Mouse (Mus musculus) heart, embryonic 11.5 days (tissue): ENCODE data around the gene Epb41l4b. TPM values are rescaled to one million over a fixed set of nuclear protein-coding genes. Genes with fewer than 3 reads are reported as not detected.

Experiments used
- ATAC-seq: fragments of 200-750 bp; cut with Nextera tagmentation; replicated peaks from 2 replicates; pipeline ENCODE4 v1.8.0; 2017; ENCODE audit warnings: moderate library complexity; ENCODE audit not compliant: insufficient number of reproducible peaks, low FRiP score, low TSS enrichment
- H3K27ac ChIP-seq: fragments of 300-500 bp; sonication (generic); 2 replicates; pipeline ENCODE4 v1.5.1; 2014; ENCODE audit warnings: mild to moderate bottlenecking, low read depth, low read length
- H3K27me3 ChIP-seq: fragments of 300-500 bp; sonication (generic); 2 replicates; pipeline ENCODE4 v1.6.1; 2014; ENCODE audit warnings: mild to moderate bottlenecking, low read length, mixed read lengths; ENCODE audit not compliant: control insufficient read depth, insufficient read depth
- H3K36me3 ChIP-seq: fragments of 300-500 bp; sonication (generic); 2 replicates; pipeline ENCODE4 v1.6.1; 2014; ENCODE audit warnings: mild to moderate bottlenecking, low read length, moderate library complexity, mixed read lengths; ENCODE audit not compliant: control insufficient read depth, insufficient read depth
- H3K4me1 ChIP-seq: fragments of 300-500 bp; sonication (generic); 2 replicates; pipeline ENCODE4 v1.6.1; 2014; ENCODE audit warnings: low read length; ENCODE audit not compliant: control insufficient read depth, insufficient read depth
- H3K4me2 ChIP-seq: fragments of 300-500 bp; sonication (generic); 2 replicates; pipeline ENCODE4 v1.6.1; 2014; ENCODE audit warnings: mild to moderate bottlenecking, moderate library complexity
- H3K4me3 ChIP-seq: fragments of 300-500 bp; sonication (generic); 2 replicates; pipeline ENCODE4 v1.5.1; 2014; ENCODE audit warnings: low read depth, low read length
- H3K9ac ChIP-seq: fragments of 300-500 bp; sonication (generic); 2 replicates; pipeline ENCODE4 v1.6.1; 2014; ENCODE audit warnings: mild to moderate bottlenecking, low read depth, low read length, moderate library complexity
- H3K9me3 ChIP-seq: fragments of 300-500 bp; sonication (generic); replicated peaks from 2 replicates; pipeline ENCODE4 v1.6.1; 2016; ENCODE audit warnings: low read length; ENCODE audit not compliant: control insufficient read depth
- WGBS: fragments of 180-500 bp; shearing (Covaris S2); extraction: QIAGEN DNeasy Blood & Tissue Kit; methylation state at CpG from one replicate; pipeline ENCODE4 v1.1.7; 2014; ENCODE audit not compliant: insufficient replicate concordance; 5-methylcytosine and 5-hydroxymethylcytosine counted together
- polyA plus RNA-seq: library from polyadenylated mRNA; unstranded; fragments of >200 nt; fragmentation: Nextera tagmentation; extraction: Ambion mirVana; gene quantifications from 2 replicates; pipeline ENCODE4 v1.2.1, GENCODE M21; 2014

Gene Epb41l4b
- polyA plus RNA-seq, 1 experiment from 2014 or later = 0.67 TPM

GRCm38 (mm10) chr4:57097411-57097810 is 45.8 kb downstream of the Epb41l4b start:
- WGBS = 95% methylated on average over 4 of the region's 4 CpGs
- Histone ChIP-seq H3K4me1 (no peaks in the 10 kb centered on the region), H3K9me3 (no peaks in the 10 kb centered on the region), H3K9ac (no peak overlapping the region), H3K4me2 (no peak overlapping the region), H3K27ac (no peak overlapping the region), H3K27me3 (no peaks in the 10 kb centered on the region; the same call in 1 of the 2 replicates), H3K36me3 (no peaks in the 10 kb centered on the region), H3K4me3 (no peak overlapping the region)
- no peak for ATAC-seq

- no peak overlapping the region for H3K27ac ChIP-seq
- no peaks in the 10 kb centered on the region for H3K4me1 ChIP-seq
- no peaks in the 10 kb centered on the region for H3K9me3 ChIP-seq
- H3K9ac ChIP-seq = no peak overlapping the region
- H3K4me3 ChIP-seq = no peak overlapping the region
- H3K36me3 ChIP-seq = no peaks in the 10 kb centered on the region
- no peak for ATAC-seq
- no peaks in the 10 kb centered on the region; the same call in 1 of the 2 replicates for H3K27me3 ChIP-seq
- no peak overlapping the region for H3K4me2 ChIP-seq
These were observed 47.7 kb downstream of the Epb41l4b start for GRCm38 (mm10) chr4:57095569-57095968.

GRCm38 (mm10) chr4:57091363-57091762 is 51.9 kb downstream of the Epb41l4b start:
- ATAC-seq = no peak

GRCm38 (mm10) chr4:57088301-57088700 is 54.9 kb downstream of the Epb41l4b start:
- Histone ChIP-seq H3K27ac (no peak overlapping the region), H3K9me3 (no peaks in the 10 kb centered on the region), H3K4me1 (peaks cover 4% of the 10 kb centered on the region), H3K4me3 (no peak overlapping the region), H3K9ac (no peak overlapping the region), H3K4me2 (no peak overlapping the region), H3K27me3 (no peaks in the 10 kb centered on the region; the same call in 1 of the 2 replicates), H3K36me3 (no peaks in the 10 kb centered on the region)
- 48% methylated on average over 4 of the region's 4 CpGs for WGBS
- ATAC-seq = no peak

More at GRCm38 (mm10) chr4:57091363-57091762, 51.9 kb downstream of the Epb41l4b start:
- Histone ChIP-seq H3K4me3 (no peak overlapping the region), H3K4me1 (no peaks in the 10 kb centered on the region), H3K4me2 (no peak overlapping the region), H3K9me3 (no peaks in the 10 kb centered on the region), H3K9ac (no peak overlapping the region), H3K36me3 (no peaks in the 10 kb centered on the region), H3K27me3 (no peaks in the 10 kb centered on the region; the same call in 1 of the 2 replicates), H3K27ac (no peak overlapping the region)
- WGBS = 67% methylated on average over 12 of the region's 12 CpGs

GRCm38 (mm10) chr4:57085750-57086400 is 57.4 kb downstream of the Epb41l4b start:
- Histone ChIP-seq H3K9ac (no peak overlapping the region), H3K27me3 (no peaks in the 10 kb centered on the region; the same call in 1 of the 2 replicates), H3K4me2 (no peak overlapping the region), H3K36me3 (no peaks in the 10 kb centered on the region), H3K9me3 (no peaks in the 10 kb centered on the region), H3K4me1 (peaks cover 13% of the 10 kb centered on the region), H3K4me3 (no peak overlapping the region), H3K27ac (no peak overlapping the region)
- 71% methylated on average over 10 of the region's 10 CpGs for WGBS
- ATAC-seq = no peak

- Histone ChIP-seq H3K27ac (no peak overlapping the region), H3K9ac (no peak overlapping the region), H3K4me3 (no peak overlapping the region), H3K4me2 (no peak overlapping the region), H3K4me1 (peaks cover 13% of the 10 kb centered on the region), H3K27me3 (no peaks in the 10 kb centered on the region; the same call in 1 of the 2 replicates), H3K9me3 (no peaks in the 10 kb centered on the region), H3K36me3 (no peaks in the 10 kb centered on the region)
- WGBS = 64% methylated on average over 11 of the region's 11 CpGs
- ATAC-seq = no peak
These were observed 59.6 kb downstream of the Epb41l4b start for GRCm38 (mm10) chr4:57083653-57084052.

- no peaks in the 10 kb centered on the region; the same call in 1 of the 2 replicates for H3K27me3 ChIP-seq
- H3K9ac ChIP-seq = no peak overlapping the region
- H3K4me3 ChIP-seq = no peak overlapping the region
- H3K9me3 ChIP-seq = no peaks in the 10 kb centered on the region
- no peak overlapping the region for H3K4me2 ChIP-seq
- H3K36me3 ChIP-seq = no peaks in the 10 kb centered on the region
- 33% methylated on average over 10 of the region's 10 CpGs for WGBS
- H3K4me1 ChIP-seq = peaks cover 13% of the 10 kb centered on the region
- H3K27ac ChIP-seq = no peak overlapping the region
- ATAC-seq = no peak
These were observed 60.3 kb downstream of the Epb41l4b start for GRCm38 (mm10) chr4:57082775-57083428.

GRCm38 (mm10) chr4:57081463-57081862 is 61.8 kb downstream of the Epb41l4b start:
- no peak overlapping the region for H3K4me3 ChIP-seq
- no peak overlapping the region for H3K27ac ChIP-seq
- ATAC-seq = no peak
- WGBS = 73% methylated on average over 7 of the region's 7 CpGs
- H3K9ac ChIP-seq = no peak overlapping the region
- no peak overlapping the region for H3K4me2 ChIP-seq
- peaks cover 13% of the 10 kb centered on the region for H3K4me1 ChIP-seq
- H3K36me3 ChIP-seq = no peaks in the 10 kb centered on the region
- H3K27me3 ChIP-seq = no peaks in the 10 kb centered on the region; the same call in 1 of the 2 replicates
- no peaks in the 10 kb centered on the region for H3K9me3 ChIP-seq
